Mouse (Mus musculus) heart, embryonic 14.5 days (tissue): Measurements from ENCODE around the gene Lhpp. TPM values are rescaled to one million over a fixed set of nuclear protein-coding genes. Genes with fewer than 3 reads are reported as not detected.

Experiments used
- ATAC-seq: fragments of 200-750 bp; cut with Nextera tagmentation; 2 replicates; pipeline ENCODE4 v1.8.0; 2017; ENCODE audit warnings: low read depth, moderate TSS enrichment; ENCODE audit not compliant: insufficient number of reproducible peaks, insufficient read depth, low FRiP score
- H3K27ac ChIP-seq, 2 experiments: fragments of 200-500 bp in 1 of 2; fragments of 300-500 bp in 1 of 2; sonication (generic) in 1 of 2; replicated peaks in 1 of 2; 2 replicates each; pipeline ENCODE4 v1.5.1; 2012 to 2014; ENCODE audit warnings: low read depth in 2 of 2, low read length in 2 of 2, control low read depth in 1 of 2, mild to moderate bottlenecking in 1 of 2, mixed read lengths in 1 of 2; ENCODE audit not compliant: control insufficient read depth in 1 of 2, insufficient read depth in 1 of 2
- H3K27me3 ChIP-seq: fragments of 300-500 bp; sonication (generic); 2 replicates; pipeline ENCODE4 v1.6.1; 2014; ENCODE audit warnings: mild to moderate bottlenecking, low read length, control low read depth; ENCODE audit not compliant: control insufficient read depth, insufficient read depth
- H3K36me3 ChIP-seq: fragments of 300-500 bp; sonication (generic); 2 replicates; pipeline ENCODE4 v1.6.1; 2014; ENCODE audit warnings: mild to moderate bottlenecking, control low read depth, low read length, mixed read lengths; ENCODE audit not compliant: control insufficient read depth, insufficient read depth
- H3K4me1 ChIP-seq, 2 experiments: fragments of 200-500 bp in 1 of 2; fragments of 300-500 bp in 1 of 2; sonication (generic) in 1 of 2; 2 replicates each; pipeline ENCODE4 v1.6.1; 2012 to 2014; ENCODE audit warnings: low read length in 2 of 2, control low read depth in 1 of 2, mixed read lengths in 1 of 2; ENCODE audit not compliant: control insufficient read depth in 2 of 2, insufficient read depth in 2 of 2
- H3K4me2 ChIP-seq: fragments of 300-500 bp; sonication (generic); 2 replicates; pipeline ENCODE4 v1.6.1; 2014; ENCODE audit warnings: mild to moderate bottlenecking, low read length
- H3K4me3 ChIP-seq, 2 experiments: fragments of 200-500 bp in 1 of 2; fragments of 300-500 bp in 1 of 2; sonication (generic) in 1 of 2; 2 replicates each; pipeline ENCODE4 v1.5.1; 2012 to 2014; ENCODE audit warnings: low read length in 2 of 2, mild to moderate bottlenecking in 2 of 2, control low read depth in 1 of 2, low read depth in 1 of 2, moderate library complexity in 1 of 2; ENCODE audit not compliant: control insufficient read depth in 1 of 2, insufficient read depth in 1 of 2
- H3K9ac ChIP-seq: fragments of 300-500 bp; sonication (generic); 2 replicates; pipeline ENCODE4 v1.6.1; 2014; ENCODE audit warnings: mild to moderate bottlenecking, low read length
- H3K9me3 ChIP-seq: fragments of 300-500 bp; sonication (generic); 2 replicates; pipeline ENCODE4 v1.6.1; 2016; ENCODE audit warnings: low read length, control low read depth; ENCODE audit not compliant: control insufficient read depth
- WGBS: fragments of 180-500 bp; shearing (Covaris S2); extraction: QIAGEN DNeasy Blood & Tissue Kit; methylation state at CpG from one replicate; pipeline ENCODE4 v1.1.7; 2014; 5-methylcytosine and 5-hydroxymethylcytosine counted together
- polyA plus RNA-seq: library from polyadenylated mRNA; unstranded; fragments of >200 nt; fragmentation: Nextera tagmentation; extraction: Ambion mirVana; gene quantifications from 2 replicates; pipeline ENCODE4 v1.2.1, GENCODE M21; 2014

Lhpp gene
- polyA plus RNA-seq, 1 experiment from 2014 or later, result 35.0 TPM

DNA sequence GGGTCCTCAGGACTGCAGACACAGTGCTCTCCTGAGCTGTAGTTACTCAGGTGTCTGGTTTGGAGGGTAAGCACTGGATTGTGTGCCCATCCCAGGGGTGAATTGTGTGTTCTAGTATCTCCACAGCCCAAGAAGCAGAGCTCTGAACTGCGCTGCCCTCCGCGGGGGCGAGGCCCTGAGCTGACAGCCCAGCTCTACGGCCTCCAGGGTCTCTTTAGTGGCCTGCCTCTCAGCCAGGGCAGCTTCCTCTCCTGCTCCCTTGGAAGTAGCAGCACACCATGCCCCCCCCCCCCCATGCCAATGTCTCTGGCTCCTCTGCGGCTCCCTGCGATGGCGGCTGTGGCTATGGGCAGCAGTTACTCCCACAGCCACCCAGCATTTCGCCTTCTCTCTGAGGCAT, 101.1 kb downstream of the Lhpp start:
- Histone ChIP-seq H3K4me1 (peaks cover 42 to 46% of the 10 kb centered on the region in 2 experiments), H3K4me2 (no peak overlapping the region), H3K27me3 (no peaks in the 10 kb centered on the region), H3K36me3 (peaks cover 9% of the 10 kb centered on the region), H3K9ac (peak overlapping the region; percentile 55; the same call in 1 of the 2 replicates), H3K9me3 (no peaks in the 10 kb centered on the region), H3K27ac (peak overlapping the region; percentile 32 to 65; a peak in 3 of 4 replicates), H3K4me3 (no peak overlapping the region)
- no peak for ATAC-seq
- WGBS, result 73% methylated on average over 9 of the region's 9 CpGs

GRCm38 (mm10) chr7:132712044-132712708, 101.7 kb downstream of the Lhpp start:
- Histone ChIP-seq H3K36me3 (peaks cover 9% of the 10 kb centered on the region), H3K4me1 (peaks cover 42 to 46% of the 10 kb centered on the region in 2 experiments), H3K9ac (peak overlapping the region; percentile 55; the same call in 1 of the 2 replicates), H3K27ac (peak overlapping the region; percentile 32 to 65; a peak in 3 of 4 replicates), H3K4me2 (no peak overlapping the region), H3K27me3 (no peaks in the 10 kb centered on the region), H3K9me3 (no peaks in the 10 kb centered on the region), H3K4me3 (no peak overlapping the region)
- whole genome bisulfite sequencing, result 41% methylated on average over 16 of the region's 16 CpGs
- ATAC-seq, result no peak

DNA sequence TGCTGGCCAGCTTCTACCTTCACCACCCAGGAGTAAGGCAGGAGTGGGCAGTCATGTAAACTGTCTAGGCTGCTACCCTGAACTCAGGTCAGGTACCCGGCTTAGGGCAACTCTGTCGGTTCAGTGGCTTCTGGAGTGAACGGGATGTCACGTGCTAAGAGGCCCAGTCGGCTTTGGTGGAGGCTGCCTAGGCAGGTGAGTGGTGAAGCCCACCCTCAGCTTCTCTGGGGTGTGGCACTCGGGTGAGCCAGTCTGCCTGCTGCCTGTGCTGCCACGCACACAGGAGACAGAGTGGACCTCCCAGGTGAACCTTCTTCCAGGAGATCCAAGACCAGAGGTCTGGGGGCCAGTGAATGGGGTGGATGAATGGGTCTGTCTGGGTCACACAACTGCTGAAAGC, 102.5 kb downstream of the Lhpp start:
- Histone ChIP-seq H3K27me3 (no peaks in the 10 kb centered on the region), H3K9me3 (no peaks in the 10 kb centered on the region), H3K4me2 (no peak overlapping the region), H3K9ac (peak overlapping the region; percentile 70; the same call in 1 of the 2 replicates), H3K4me3 (no peak overlapping the region), H3K27ac (peak overlapping the region; percentile 99 to 100), H3K4me1 (peaks cover 42 to 49% of the 10 kb centered on the region in 2 experiments), H3K36me3 (peaks cover 9% of the 10 kb centered on the region)
- ATAC-seq, result no peak
- 67% methylated on average over 7 of the region's 7 CpGs for WGBS

- H3K4me1 ChIP-seq, result peaks cover 42 to 49% of the 10 kb centered on the region in 2 experiments
- 28% methylated on average over 8 of the region's 8 CpGs for WGBS
- no peak for ATAC-seq
- no peaks in the 10 kb centered on the region for H3K9me3 ChIP-seq
- no peak overlapping the region for H3K4me3 ChIP-seq
- H3K27me3 ChIP-seq, result no peaks in the 10 kb centered on the region
- H3K36me3 ChIP-seq, result peaks cover 9% of the 10 kb centered on the region
- H3K4me2 ChIP-seq, result peak overlapping the region; percentile 45
- H3K27ac ChIP-seq, result peak overlapping the region; percentile 99 to 100
- H3K9ac ChIP-seq, result peak overlapping the region; percentile 70
Observed at GRCm38 (mm10) chr7:132713483-132714126, 103.2 kb downstream of the Lhpp start.

DNA sequence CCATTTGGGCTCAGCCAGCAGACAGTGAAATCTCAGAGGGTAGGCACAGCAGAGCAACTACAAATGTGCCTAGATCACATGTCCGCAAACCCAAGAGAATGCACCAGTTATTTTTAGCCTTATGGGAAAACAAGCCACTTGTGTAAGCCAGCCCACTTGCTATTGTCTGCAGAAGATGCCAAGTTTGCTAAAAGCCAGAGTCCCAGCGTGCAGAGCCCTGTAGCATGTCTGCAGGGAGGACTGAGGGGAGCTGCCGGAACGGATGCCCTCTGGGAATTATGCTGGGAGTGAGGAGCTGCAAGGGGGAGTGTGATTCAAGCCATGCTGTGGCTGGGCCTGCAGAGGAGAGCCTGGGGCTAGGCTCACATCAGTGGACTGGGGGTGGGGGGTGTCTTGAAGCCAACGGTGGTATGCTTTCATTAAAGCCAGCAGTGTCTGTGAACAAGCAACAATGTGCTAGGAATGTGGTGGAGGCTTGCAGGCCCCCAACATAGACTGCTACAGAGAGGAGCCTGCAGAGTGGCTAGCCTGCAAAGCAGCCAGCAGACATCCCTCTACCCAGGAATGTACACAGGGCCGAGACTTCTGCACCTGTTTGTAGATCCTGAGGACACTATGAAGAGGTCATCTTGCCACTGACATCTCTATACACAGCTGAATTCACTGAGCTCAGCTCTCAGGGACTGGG, 103.9 kb downstream of the Lhpp start:
- peak overlapping the region; percentile 45 for H3K4me2 ChIP-seq
- H3K9ac ChIP-seq, result peak overlapping the region; percentile 70
- H3K27me3 ChIP-seq, result no peaks in the 10 kb centered on the region
- H3K36me3 ChIP-seq, result peaks cover 9% of the 10 kb centered on the region
- peak; percentile 86 for ATAC-seq
- no peaks in the 10 kb centered on the region for H3K9me3 ChIP-seq
- no peak overlapping the region for H3K4me3 ChIP-seq
- peaks cover 42 to 52% of the 10 kb centered on the region in 2 experiments for H3K4me1 ChIP-seq
- 4% methylated on average over 6 of the region's 6 CpGs for WGBS
- H3K27ac ChIP-seq, result peak overlapping the region; percentile 99 to 100

GRCm38 (mm10) chr7:132715259-132715658, 104.8 kb downstream of the Lhpp start:
- Histone ChIP-seq H3K27ac (peak overlapping the region; percentile 99 to 100), H3K27me3 (no peaks in the 10 kb centered on the region), H3K4me2 (no peak overlapping the region), H3K9me3 (no peaks in the 10 kb centered on the region), H3K36me3 (peaks cover 9% of the 10 kb centered on the region), H3K9ac (peak overlapping the region; percentile 65), H3K4me3 (no peak overlapping the region), H3K4me1 (peaks cover 42 to 54% of the 10 kb centered on the region in 2 experiments)
- no peak for ATAC-seq
- 95% methylated on average over 4 of the region's 4 CpGs for WGBS

DNA sequence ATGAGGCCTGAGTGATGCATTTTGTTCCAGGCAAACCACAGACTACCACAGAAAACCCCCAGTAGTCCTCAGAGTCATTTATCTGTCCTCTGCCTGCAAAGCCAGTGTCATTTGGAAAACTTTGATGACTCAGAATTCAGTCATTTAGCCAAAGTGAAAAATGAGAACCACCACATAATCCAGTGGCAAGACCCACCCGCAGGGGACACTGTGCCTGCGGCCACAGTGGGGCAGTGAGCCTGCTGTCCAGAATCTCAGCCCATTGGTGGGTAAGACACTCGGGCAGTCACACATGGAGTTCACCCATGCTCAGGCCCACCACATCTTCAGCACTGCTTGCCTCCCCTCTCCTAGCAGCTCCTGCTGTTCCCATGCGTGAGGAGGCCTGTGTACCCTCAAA, 109.1 kb downstream of the Lhpp start:
- no peak for ATAC-seq
- Histone ChIP-seq H3K4me3 (no peak overlapping the region), H3K9ac (no peak overlapping the region), H3K27me3 (no peaks in the 10 kb centered on the region), H3K4me2 (no peak overlapping the region), H3K4me1 (peaks cover 28 to 43% of the 10 kb centered on the region in 2 experiments), H3K9me3 (no peaks in the 10 kb centered on the region), H3K36me3 (peaks cover 9% of the 10 kb centered on the region), H3K27ac (no peak overlapping the region)
- WGBS, result 85% methylated on average over 4 of the region's 4 CpGs
